Mouse (Mus musculus): Measurements from ENCODE around the gene Mup14.
"Not testable (repeated sequence)": the region's sequence is repeated elsewhere in the genome, so short reads cannot be mapped to it uniquely, and the experiment has no call there.

Mup14 gene

GRCm38 (mm10) chr4:61303900-61304299, at the start of gene Mup14:
Gene Mup14, minus strand, starts transcription at chr4:61304000.
- DNase-seq (ENCODE audit: low spot score): not testable (repeated sequence)

GRCm38 (mm10) chr4:61338108-61338507, 34.3 kb upstream of the Mup14 start:
- DNase-seq (ENCODE audit: low spot score): not testable (repeated sequence)

Measured in embryo, embryonic 10 days (tissue).